In the genomic region with DNA sequence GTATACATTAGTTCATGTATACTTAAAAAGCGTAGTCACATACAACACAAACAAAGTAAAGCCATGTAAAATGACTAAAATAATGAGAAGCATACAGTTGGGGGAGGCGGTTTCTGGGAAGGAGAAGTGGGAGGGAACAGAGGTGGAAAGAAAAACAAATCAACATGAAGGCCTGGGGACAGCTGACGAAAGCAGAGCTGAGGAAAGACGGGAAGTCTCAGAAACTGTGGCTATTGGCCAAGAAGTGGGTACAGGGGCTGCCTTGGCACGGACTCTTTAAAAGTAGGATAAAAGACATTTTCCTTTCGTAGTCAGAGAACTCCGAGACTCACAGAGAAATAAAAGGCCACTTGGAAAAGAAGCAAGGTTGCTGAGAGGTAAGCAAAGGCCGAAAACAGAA, we compare ENCODE assay signal across 13 mouse cellular contexts. TPM values are rescaled to one million over a fixed set of nuclear protein-coding genes. Genes with fewer than 3 reads are reported as not detected.
A peak's percentile ranks its signal among the peaks of the same experiment; 100 is the strongest.
DNase-seq lines count a peak whose midpoint lies in the region; ATAC-seq lines count a peak whose summit lies in the region.
"Had no signal": no experiment of that assay in that cellular context is flagged by ENCODE, and none has a peak within 500 bp of the region (broad histone marks: within the 10 kb centered on the region; RNA-seq: fewer than 3 reads in every experiment).

No protein-coding gene starts in this region.

- H3K9ac ChIP-seq in kidney, embryonic 14.5 days (ENCODE audit: low read depth, low read length), result no peak overlapping the region
- H3K9ac ChIP-seq in heart, embryonic 11.5 days (ENCODE audit: low read depth, low read length), result no peak overlapping the region
- H3K9ac ChIP-seq: embryonic facial prominence, embryonic 15.5 days; hindbrain, embryonic 13.5 days had no signal

- DNase-seq in adrenal gland, adult 2 months, result peak; percentile 26
- DNase-seq in adrenal gland, adult 8-10 months, result no peak
- DNase-seq in kidney, postnatal 10 days, result peak; percentile 30
- DNase-seq in lung, postnatal 10 days, result peak; percentile 44
- no peak for DNase-seq in ovary, postnatal 14 days (ENCODE audit: low spot score)
- no peak for DNase-seq in layer of hippocampus, adult 8-10 months (ENCODE audit: low spot score in 2 of 2)
- DNase-seq: retina, postnatal 1 day had no signal

- peaks cover 13% of the 10 kb centered on the region for H3K4me1 ChIP-seq in kidney, embryonic 14.5 days (ENCODE audit: control insufficient read depth, insufficient read depth, low read length)
- peaks cover 17% of the 10 kb centered on the region; the same call in 1 of the 2 replicates for H3K4me1 ChIP-seq in heart, embryonic 11.5 days (ENCODE audit: control insufficient read depth, insufficient read depth, low read length)

- H3K36me3 ChIP-seq in kidney, embryonic 14.5 days (ENCODE audit: control insufficient read depth, insufficient read depth, low read length), result no peaks in the 10 kb centered on the region
- H3K36me3 ChIP-seq in heart, embryonic 11.5 days (ENCODE audit: control insufficient read depth, insufficient read depth, low read length), result no peaks in the 10 kb centered on the region
- H3K36me3 ChIP-seq: embryonic facial prominence, embryonic 15.5 days; hindbrain, embryonic 13.5 days had no signal

- no peaks in the 10 kb centered on the region for H3K27me3 ChIP-seq in kidney, embryonic 14.5 days (ENCODE audit: control insufficient read depth, insufficient read depth, low read length)
- H3K27me3 ChIP-seq in heart, embryonic 11.5 days (ENCODE audit: control insufficient read depth, insufficient read depth, low read length), result no peaks in the 10 kb centered on the region
- H3K27me3 ChIP-seq: embryonic facial prominence, embryonic 15.5 days; hindbrain, embryonic 13.5 days had no signal

- H3K9me3 ChIP-seq in kidney, embryonic 14.5 days (ENCODE audit: control insufficient read depth, low read length), result peaks cover 7% of the 10 kb centered on the region
- H3K9me3 ChIP-seq in heart, embryonic 11.5 days (replicated peaks; ENCODE audit: control insufficient read depth, low read length), result peaks cover 7% of the 10 kb centered on the region
- H3K9me3 ChIP-seq: embryonic facial prominence, embryonic 15.5 days; hindbrain, embryonic 13.5 days; limb, embryonic 10.5 days had no signal

- no peak overlapping the region for H3K4me3 ChIP-seq in kidney, embryonic 14.5 days (ENCODE audit: low read length)
- H3K4me3 ChIP-seq in heart, embryonic 11.5 days (ENCODE audit: low read depth, low read length), result no peak overlapping the region
- H3K4me3 ChIP-seq: embryonic facial prominence, embryonic 15.5 days; hindbrain, embryonic 13.5 days; limb, embryonic 10.5 days had no signal

- no peak overlapping the region for H3K4me2 ChIP-seq in kidney, embryonic 14.5 days (replicated peaks; ENCODE audit: low read depth, low read length)
- no peak overlapping the region for H3K4me2 ChIP-seq in heart, embryonic 11.5 days
- H3K4me2 ChIP-seq: embryonic facial prominence, embryonic 15.5 days; hindbrain, embryonic 13.5 days had no signal

- no peak overlapping the region for H3K27ac ChIP-seq in kidney, embryonic 14.5 days (ENCODE audit: low read depth, low read length)
- H3K27ac ChIP-seq in heart, embryonic 11.5 days (ENCODE audit: low read depth, low read length), result no peak overlapping the region
- H3K27ac ChIP-seq: embryonic facial prominence, embryonic 15.5 days; hindbrain, embryonic 13.5 days; limb, embryonic 10.5 days; macrophage had no signal

- WGBS in kidney, embryonic 14.5 days, result 52% methylated on average over 8 of the region's 8 CpGs
- 59% methylated on average over 8 of the region's 8 CpGs for WGBS in heart, embryonic 11.5 days (ENCODE audit: insufficient replicate concordance)

- ATAC-seq in kidney, embryonic 14.5 days (ENCODE audit: low FRiP score, low TSS enrichment), result no peak
- 0 out of 2 replicates have a peak, but pooled peaks have one; percentile 59 for ATAC-seq in heart, embryonic 11.5 days (replicated peaks; ENCODE audit: insufficient number of reproducible peaks, low FRiP score, low TSS enrichment)

RNA-seq across cellular contexts. Expression of gene Tmod3, which starts 10.4 kb away (rescaled TPM):
- total RNA-seq in adrenal gland, adult 2 months (2021), result 10 to 100 TPM; 58.6 to 63.1 TPM
- polyA plus RNA-seq in adrenal gland, adult 2 months (2012; rRNA removed), result 4.7 and 4.8 TPM in 2 replicates
- total RNA-seq in adrenal gland, adult 8-10 months (2022), result 10 to 100 TPM; 49.5 to 64.9 (median 56.5) TPM
- polyA plus RNA-seq in kidney, embryonic 14.5 days (2014; fragmentation: Nextera tagmentation; extraction: Ambion mirVana), result 97.1 and 144 TPM in 2 replicates
- polyA plus RNA-seq in heart, embryonic 11.5 days (2014; fragmentation: Nextera tagmentation; extraction: Ambion mirVana), result 80.0 and 86.9 TPM in 2 replicates
- 10 to 100 TPM; 40.9 to 44.6 (median 42.9) TPM for total RNA-seq in layer of hippocampus, adult 8-10 months (2022)

Comparison
In these comparisons a context has a peak if more than half of its experiments do, and no peak if none do; other contexts are left out.
1. DNase-seq: peak in adrenal gland, adult 2 months (single experiment), kidney, postnatal 10 days (single experiment) and lung, postnatal 10 days (single experiment); none in adrenal gland, adult 8-10 months (single experiment), ovary, postnatal 14 days (single experiment) and layer of hippocampus, adult 8-10 months (0 of 2).